Mouse (Mus musculus): Measurements from ENCODE around the gene Rps15. TPM values are rescaled to one million over a fixed set of nuclear protein-coding genes. Genes with fewer than 3 reads are reported as not detected.

The Rps15 gene
- polyA plus RNA-seq, 1 experiment from 2014 or later = 858 TPM

DNA sequence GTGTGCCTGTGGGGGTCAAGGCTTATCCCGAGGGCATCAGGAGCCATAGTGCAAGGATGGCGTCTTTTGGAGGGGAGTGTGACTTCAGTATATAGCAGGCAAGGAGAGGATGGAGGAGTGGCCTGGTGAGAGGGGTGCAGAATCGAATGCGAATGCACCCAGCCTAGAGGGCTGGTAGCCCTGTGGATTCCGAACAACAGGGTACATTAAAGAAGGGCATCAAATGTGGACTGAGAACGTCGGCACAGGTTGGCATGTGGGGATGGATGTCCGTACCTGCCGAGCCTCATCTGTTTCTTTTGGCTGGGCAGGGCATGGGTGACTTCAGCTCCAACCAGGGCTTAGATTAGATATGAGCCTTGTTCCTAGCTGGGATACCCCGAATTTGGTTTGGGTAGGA lies 7.6 kb downstream of the Rps15 start:
- Histone ChIP-seq H3K27ac (ENCODE audit: low read depth, low read length) (peak overlapping the region; percentile 88; the same call in 1 of the 2 replicates), H3K4me2 (ENCODE audit: low read depth, low read length, severe bottlenecking) (peak overlapping the region; percentile 74), H3K9me3 (ENCODE audit: control insufficient read depth, low read length) (no peaks in the 10 kb centered on the region), H3K4me3 (ENCODE audit: low read depth, low read length) (peak overlapping the region; percentile 63), H3K27me3 (ENCODE audit: control insufficient read depth, insufficient read depth, low read length) (peaks cover 5% of the 10 kb centered on the region), H3K4me1 (replicated peaks; ENCODE audit: control insufficient read depth, insufficient read depth, low read length) (peaks cover 53% of the 10 kb centered on the region), H3K36me3 (ENCODE audit: control insufficient read depth, insufficient read depth, low read length) (peaks cover 3% of the 10 kb centered on the region; the same call in 1 of the 2 replicates), H3K9ac (ENCODE audit: low read length) (peak overlapping the region; percentile 95)
- DNase-seq (ENCODE audit: low spot score) (no peak), ATAC-seq (replicated peaks; ENCODE audit: low FRiP score) (no peak)
- 45% methylated on average over 10 of the region's 10 CpGs for WGBS

DNA sequence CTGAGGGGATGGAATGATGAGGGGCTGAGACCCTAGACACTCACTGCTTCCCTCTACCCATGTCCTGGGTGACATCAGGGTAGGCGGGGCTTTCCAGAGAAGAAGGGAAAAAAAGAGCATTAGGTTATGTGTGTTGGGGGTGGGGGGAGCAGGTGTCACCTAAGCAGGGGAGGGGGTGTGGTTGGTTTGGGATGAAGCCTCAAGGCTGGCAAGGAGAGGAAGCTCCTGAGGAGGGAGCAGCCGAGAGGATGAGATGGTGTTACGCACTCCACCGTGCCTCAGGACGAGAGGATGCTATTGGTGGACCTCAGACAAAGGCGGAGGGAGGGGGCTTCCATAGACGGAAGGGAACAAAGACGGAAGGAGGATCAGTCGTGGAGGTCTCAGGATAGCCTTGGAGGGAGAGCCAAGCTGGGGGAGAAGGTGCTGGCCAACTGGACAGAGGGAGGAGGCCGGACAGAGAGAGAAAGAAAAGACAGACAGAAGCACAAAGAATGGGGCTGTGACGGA lies 8.5 kb downstream of the Rps15 start:
- no peaks in the 10 kb centered on the region for H3K9me3 ChIP-seq (ENCODE audit: control insufficient read depth, low read length)
- H3K36me3 ChIP-seq (ENCODE audit: control insufficient read depth, insufficient read depth, low read length) = peaks cover 6% of the 10 kb centered on the region; the same call in 1 of the 2 replicates
- H3K4me1 ChIP-seq (replicated peaks; ENCODE audit: control insufficient read depth, insufficient read depth, low read length) = peaks cover 49% of the 10 kb centered on the region
- peak overlapping the region; percentile 57 for H3K27ac ChIP-seq (ENCODE audit: low read depth, low read length)
- peaks cover 5% of the 10 kb centered on the region for H3K27me3 ChIP-seq (ENCODE audit: control insufficient read depth, insufficient read depth, low read length)
- peak; percentile 69 for ATAC-seq (replicated peaks; ENCODE audit: low FRiP score)
- peak overlapping the region; percentile 68 for H3K9ac ChIP-seq (ENCODE audit: low read length)
- 7% methylated on average over 11 of the region's 11 CpGs for WGBS
- H3K4me3 ChIP-seq (ENCODE audit: low read depth, low read length) = peak overlapping the region; percentile 63
- H3K4me2 ChIP-seq (ENCODE audit: low read depth, low read length, severe bottlenecking) = peak overlapping the region; percentile 74
- peak; percentile 78 for DNase-seq (ENCODE audit: low spot score)

DNA sequence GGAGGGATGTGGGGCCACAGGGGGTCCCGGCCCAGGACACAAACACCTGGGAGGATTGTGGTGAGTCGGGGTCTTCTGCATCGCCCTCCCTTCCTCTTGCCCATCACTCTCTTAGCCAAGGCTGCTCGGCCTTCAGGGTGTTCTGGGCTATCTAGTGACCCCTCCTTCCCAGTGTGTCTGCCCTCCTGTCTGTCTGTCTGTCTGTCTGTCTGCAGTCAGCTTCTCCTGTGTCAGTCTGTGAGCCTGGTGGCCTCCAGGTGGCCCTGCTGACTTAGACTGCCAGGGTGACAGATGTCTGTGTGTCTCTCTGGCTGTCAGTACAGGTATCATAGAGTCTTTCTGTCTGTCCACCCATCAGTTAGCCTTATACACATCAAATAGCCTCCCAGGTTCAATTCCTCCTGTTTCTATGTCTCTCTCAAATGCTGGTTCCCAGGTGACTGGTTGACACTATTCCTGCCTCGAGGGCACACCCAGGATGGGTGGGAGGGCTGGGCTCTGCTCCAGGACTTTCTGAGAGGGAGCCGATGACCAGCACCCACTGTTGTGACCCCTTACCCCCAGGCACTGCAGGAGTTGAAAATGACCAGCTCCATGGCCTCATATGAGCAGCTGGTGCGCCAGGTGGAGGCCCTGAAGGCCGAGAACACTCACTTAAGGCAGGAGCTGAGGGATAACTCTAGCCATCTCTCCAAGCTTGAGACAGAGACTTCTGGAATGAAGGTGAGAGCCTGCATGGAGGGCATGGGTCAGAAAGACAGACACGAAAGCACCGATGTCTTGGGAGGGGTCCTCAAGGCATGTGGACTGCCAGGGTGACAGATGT lies 9.2 kb downstream of the Rps15 start:
- DNase-seq (ENCODE audit: low spot score) = no peak

DNA sequence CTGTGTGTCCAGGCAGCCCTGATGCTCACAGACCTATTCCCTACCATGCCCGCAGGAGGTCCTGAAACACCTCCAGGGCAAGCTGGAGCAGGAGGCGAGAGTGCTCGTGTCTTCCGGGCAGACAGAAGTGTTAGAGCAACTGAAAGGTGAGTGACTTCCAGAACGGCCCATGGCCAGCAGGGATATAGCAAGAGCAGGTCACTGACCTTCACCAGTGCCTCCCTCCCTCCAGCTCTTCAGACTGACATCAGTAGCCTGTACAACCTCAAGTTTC lies 9.8 kb downstream of the Rps15 start:
- Histone ChIP-seq H3K27ac (ENCODE audit: low read depth, low read length) (no peak overlapping the region), H3K9ac (ENCODE audit: low read length) (peak overlapping the region; percentile 35), H3K4me2 (ENCODE audit: low read depth, low read length, severe bottlenecking) (peak overlapping the region; percentile 74), H3K9me3 (ENCODE audit: control insufficient read depth, low read length) (no peaks in the 10 kb centered on the region), H3K4me1 (replicated peaks; ENCODE audit: control insufficient read depth, insufficient read depth, low read length) (peaks cover 41% of the 10 kb centered on the region), H3K36me3 (ENCODE audit: control insufficient read depth, insufficient read depth, low read length) (peaks cover 9% of the 10 kb centered on the region; the same call in 1 of the 2 replicates), H3K4me3 (ENCODE audit: low read depth, low read length) (peak overlapping the region; percentile 63), H3K27me3 (ENCODE audit: control insufficient read depth, insufficient read depth, low read length) (peaks cover 5% of the 10 kb centered on the region)
- ATAC-seq (replicated peaks; ENCODE audit: low FRiP score) (no peak), DNase-seq (ENCODE audit: low spot score) (no peak)
- WGBS = 64% methylated on average over 5 of the region's 5 CpGs

More for the DNA sequence above, 9.2 kb downstream of the Rps15 start:
- Histone ChIP-seq H3K27me3 (ENCODE audit: control insufficient read depth, insufficient read depth, low read length) (peaks cover 5% of the 10 kb centered on the region), H3K4me3 (ENCODE audit: low read depth, low read length) (peak overlapping the region; percentile 63), H3K9ac (ENCODE audit: low read length) (peak overlapping the region; percentile 68), H3K27ac (ENCODE audit: low read depth, low read length) (peak overlapping the region; percentile 57), H3K4me2 (ENCODE audit: low read depth, low read length, severe bottlenecking) (peak overlapping the region; percentile 74), H3K36me3 (ENCODE audit: control insufficient read depth, insufficient read depth, low read length) (peaks cover 9% of the 10 kb centered on the region; the same call in 1 of the 2 replicates), H3K9me3 (ENCODE audit: control insufficient read depth, low read length) (no peaks in the 10 kb centered on the region), H3K4me1 (replicated peaks; ENCODE audit: control insufficient read depth, insufficient read depth, low read length) (peaks cover 47% of the 10 kb centered on the region)
- 75% methylated on average over 10 of the region's 10 CpGs for WGBS
- no peak for ATAC-seq (replicated peaks; ENCODE audit: low FRiP score)

DNA sequence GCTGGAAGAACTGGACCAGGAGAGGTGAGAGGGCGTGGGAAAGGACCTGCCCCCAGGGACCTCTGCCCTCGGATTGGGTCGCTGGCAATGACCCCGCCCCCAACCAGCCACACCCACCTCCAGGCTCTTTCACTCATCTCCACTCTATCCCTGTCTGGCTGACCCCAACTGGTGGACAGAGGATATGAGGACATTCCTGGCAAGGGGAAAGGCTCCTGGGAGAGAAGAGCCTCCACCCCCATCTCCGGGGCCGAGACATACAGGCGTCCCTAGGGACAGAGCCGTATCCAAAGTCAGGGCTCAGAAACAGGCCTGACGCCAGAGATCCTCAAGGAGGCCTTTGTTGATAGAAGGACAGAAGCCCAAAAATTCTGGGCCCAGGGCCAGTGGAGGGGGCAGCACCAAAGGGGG lies 10.2 kb downstream of the Rps15 start:
- no peak for DNase-seq (ENCODE audit: low spot score)
- Histone ChIP-seq H3K27me3 (ENCODE audit: control insufficient read depth, insufficient read depth, low read length) (peaks cover 5% of the 10 kb centered on the region), H3K36me3 (ENCODE audit: control insufficient read depth, insufficient read depth, low read length) (peaks cover 12% of the 10 kb centered on the region; the same call in 1 of the 2 replicates), H3K27ac (ENCODE audit: low read depth, low read length) (no peak overlapping the region), H3K4me3 (ENCODE audit: low read depth, low read length) (peak overlapping the region; percentile 63), H3K9me3 (ENCODE audit: control insufficient read depth, low read length) (no peaks in the 10 kb centered on the region), H3K9ac (ENCODE audit: low read length) (no peak overlapping the region), H3K4me2 (ENCODE audit: low read depth, low read length, severe bottlenecking) (peak overlapping the region; percentile 74), H3K4me1 (replicated peaks; ENCODE audit: control insufficient read depth, insufficient read depth, low read length) (peaks cover 40% of the 10 kb centered on the region)
- 18% methylated on average over 9 of the region's 9 CpGs for WGBS
- no peak for ATAC-seq (replicated peaks; ENCODE audit: low FRiP score)

DNA sequence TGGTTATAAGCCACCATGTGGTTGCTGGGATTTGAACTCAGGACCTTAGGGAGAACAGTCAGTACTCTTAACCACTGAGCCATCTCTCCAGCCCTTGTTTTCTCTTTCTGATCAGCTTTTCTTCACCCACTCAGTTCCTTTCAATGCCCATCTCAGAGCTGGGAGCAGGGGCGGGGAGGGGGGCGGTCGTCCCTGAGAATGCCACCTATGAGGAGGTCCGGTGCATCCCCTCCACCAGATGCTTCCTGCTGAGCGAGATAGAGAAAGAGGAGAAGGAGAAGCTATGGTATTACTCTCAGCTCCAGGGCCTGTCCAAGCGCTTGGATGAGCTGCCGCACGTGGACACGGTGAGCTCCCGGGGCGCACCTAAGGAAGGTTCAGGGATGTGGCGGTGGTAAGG lies 12.2 kb downstream of the Rps15 start:
- 35% methylated on average over 12 of the region's 12 CpGs for WGBS
- ATAC-seq (replicated peaks; ENCODE audit: low FRiP score) = no peak
- Histone ChIP-seq H3K4me2 (ENCODE audit: low read depth, low read length, severe bottlenecking) (peak overlapping the region; percentile 18; the same call in 1 of the 2 replicates), H3K4me1 (replicated peaks; ENCODE audit: control insufficient read depth, insufficient read depth, low read length) (peaks cover 28% of the 10 kb centered on the region), H3K4me3 (ENCODE audit: low read depth, low read length) (no peak overlapping the region), H3K36me3 (ENCODE audit: control insufficient read depth, insufficient read depth, low read length) (peaks cover 22% of the 10 kb centered on the region), H3K9me3 (ENCODE audit: control insufficient read depth, low read length) (no peaks in the 10 kb centered on the region), H3K27me3 (ENCODE audit: control insufficient read depth, insufficient read depth, low read length) (peaks cover 4% of the 10 kb centered on the region), H3K27ac (ENCODE audit: low read depth, low read length) (no peak overlapping the region), H3K9ac (ENCODE audit: low read length) (no peak overlapping the region)
- no peak for DNase-seq (ENCODE audit: low spot score)

DNA sequence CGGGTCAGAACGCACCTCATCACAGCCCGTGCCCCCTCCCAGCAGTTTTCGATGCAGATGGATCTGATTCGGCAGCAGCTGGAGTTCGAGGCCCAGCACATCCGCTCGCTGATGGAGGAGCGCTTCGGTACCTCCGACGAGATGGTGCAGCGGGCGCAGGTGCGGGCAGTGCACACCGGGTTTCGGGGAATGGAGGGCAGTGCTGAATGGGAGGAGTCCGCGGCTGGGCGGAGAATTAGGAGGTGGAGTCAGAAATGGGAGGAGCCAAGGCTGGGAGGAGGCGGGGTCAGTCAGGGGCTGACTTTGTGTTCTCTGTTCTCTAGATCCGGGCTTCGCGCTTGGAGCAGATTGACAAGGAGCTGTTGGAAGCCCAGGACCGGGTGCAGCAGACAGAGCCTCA lies 12.6 kb downstream of the Rps15 start:
- Histone ChIP-seq H3K4me1 (replicated peaks; ENCODE audit: control insufficient read depth, insufficient read depth, low read length) (peaks cover 24% of the 10 kb centered on the region; the same call in 1 of the 2 replicates), H3K27ac (ENCODE audit: low read depth, low read length) (no peak overlapping the region), H3K27me3 (ENCODE audit: control insufficient read depth, insufficient read depth, low read length) (no peaks in the 10 kb centered on the region; the same call in 1 of the 2 replicates), H3K9me3 (ENCODE audit: control insufficient read depth, low read length) (no peaks in the 10 kb centered on the region), H3K4me2 (ENCODE audit: low read depth, low read length, severe bottlenecking) (peak overlapping the region; percentile 18; the same call in 1 of the 2 replicates), H3K9ac (ENCODE audit: low read length) (no peak overlapping the region), H3K36me3 (ENCODE audit: control insufficient read depth, insufficient read depth, low read length) (peaks cover 22% of the 10 kb centered on the region), H3K4me3 (ENCODE audit: low read depth, low read length) (no peak overlapping the region)
- no peak for DNase-seq (ENCODE audit: low spot score)
- no peak for ATAC-seq (replicated peaks; ENCODE audit: low FRiP score)
- whole genome bisulfite sequencing = 28% methylated on average over 25 of the region's 25 CpGs

DNA sequence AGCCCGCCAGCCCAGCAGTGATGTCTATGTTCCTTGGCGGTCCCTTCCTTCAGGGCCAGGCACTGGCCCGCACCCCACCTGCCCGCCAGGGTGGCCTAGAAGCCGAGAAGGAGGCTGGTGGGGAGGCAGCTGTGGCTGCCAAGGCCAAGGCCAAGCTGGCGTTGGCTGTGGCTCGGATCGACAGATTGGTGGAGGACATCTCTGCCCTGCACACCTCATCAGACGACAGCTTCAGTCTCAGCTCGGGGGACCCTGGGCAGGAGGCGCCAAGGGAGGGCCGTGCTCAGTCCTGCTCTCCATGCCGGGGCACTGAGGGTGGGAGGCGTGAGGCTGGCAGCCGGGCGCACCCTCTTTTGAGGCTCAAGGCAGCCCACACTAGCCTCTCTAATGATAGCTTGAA lies 19.3 kb downstream of the Rps15 start:
- no peak overlapping the region for H3K27ac ChIP-seq (ENCODE audit: low read depth, low read length)
- H3K4me2 ChIP-seq (ENCODE audit: low read depth, low read length, severe bottlenecking) = no peak overlapping the region
- H3K4me1 ChIP-seq (replicated peaks; ENCODE audit: control insufficient read depth, insufficient read depth, low read length) = peaks cover 8% of the 10 kb centered on the region; the same call in 1 of the 2 replicates
- 90% methylated on average over 16 of the region's 16 CpGs for WGBS
- ATAC-seq (replicated peaks; ENCODE audit: low FRiP score) (no peak), DNase-seq (ENCODE audit: low spot score) (no peak)
- H3K36me3 ChIP-seq (ENCODE audit: control insufficient read depth, insufficient read depth, low read length) = peaks cover 15% of the 10 kb centered on the region
- no peak overlapping the region for H3K4me3 ChIP-seq (ENCODE audit: low read depth, low read length)
- no peaks in the 10 kb centered on the region for H3K9me3 ChIP-seq (ENCODE audit: control insufficient read depth, low read length)
- H3K9ac ChIP-seq (ENCODE audit: low read length) = no peak overlapping the region
- peaks cover 16% of the 10 kb centered on the region for H3K27me3 ChIP-seq (ENCODE audit: control insufficient read depth, insufficient read depth, low read length)

Data from forebrain, embryonic 11.5 days (tissue).